Comparison of ENCODE assay signal across 26 mouse cellular contexts in the genomic region with DNA sequence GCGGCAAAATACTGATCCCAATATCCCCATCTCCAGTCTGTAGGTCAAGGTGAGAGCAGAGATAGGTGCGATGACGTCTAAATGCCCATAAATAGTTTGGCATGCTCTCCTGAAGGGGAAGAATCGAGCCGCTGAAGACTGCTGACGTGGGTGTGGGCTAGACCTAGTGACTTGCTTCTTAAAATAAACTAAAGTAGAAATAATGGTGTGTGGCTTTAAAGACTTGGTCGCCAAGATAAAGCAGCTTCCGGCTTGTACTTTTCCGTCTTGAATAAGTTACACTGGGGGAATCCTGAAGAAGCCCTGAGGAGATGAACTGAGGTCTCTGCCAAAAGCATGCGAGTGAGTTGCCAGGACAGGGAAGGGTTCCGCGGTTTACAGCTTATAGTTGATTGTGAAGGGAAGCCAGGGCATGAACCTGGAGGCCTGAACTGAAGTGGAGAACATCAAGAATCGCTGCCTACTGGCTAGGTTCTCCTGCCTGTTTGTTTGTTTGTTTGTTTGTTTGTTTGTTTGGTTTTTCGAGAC. TPM values are rescaled to one million over a fixed set of nuclear protein-coding genes. Genes with fewer than 3 reads are reported as not detected.
DNase-seq lines count a peak whose midpoint lies in the region; ATAC-seq lines count a peak whose summit lies in the region.
"Had no signal": no experiment of that assay in that cellular context is flagged by ENCODE, and none has a peak within 500 bp of the region (broad histone marks: within the 10 kb centered on the region; RNA-seq: fewer than 3 reads in every experiment).

No protein-coding gene starts in this region.

- no peaks in the 10 kb centered on the region for H3K9me3 ChIP-seq in heart, embryonic 12.5 days (replicated peaks)
- H3K9me3 ChIP-seq: embryonic facial prominence, embryonic 15.5 days; forebrain, embryonic 12.5 days; heart, embryonic 15.5 days; hindbrain, embryonic 12.5 days had no signal

- no peaks in the 10 kb centered on the region for H3K36me3 ChIP-seq in heart, embryonic 12.5 days
- H3K36me3 ChIP-seq: embryonic facial prominence, embryonic 15.5 days; forebrain, embryonic 12.5 days; heart, embryonic 15.5 days; hindbrain, embryonic 12.5 days had no signal

- peak; percentile 27 for DNase-seq in adrenal gland, postnatal 10 days
- no peak for DNase-seq in adrenal gland, adult (ENCODE audit: inconsistent age in 2 of 2, low spot score in 1 of 2)
- DNase-seq in heart, postnatal 4 days: peak; percentile 34
- DNase-seq in lung, postnatal 10 days: peak; percentile 53
- DNase-seq in lung, postnatal 36 days: no peak
- peak; percentile 46 for DNase-seq in fat pad, adult 2 months (ENCODE audit: extremely low read depth, low read depth, low spot score)
- DNase-seq in cerebellum, postnatal 25 days: no peak
- DNase-seq: adrenal gland, postnatal 25 days; B cell, adult 2 months; cerebellum, adult 2 months; cerebellum, postnatal 10 days; embryo, embryonic 11 days; gastrocnemius, postnatal 25 days; heart, postnatal 36 days had no signal

- no peak overlapping the region for H3K9ac ChIP-seq in heart, embryonic 12.5 days
- H3K9ac ChIP-seq: embryonic facial prominence, embryonic 15.5 days; forebrain, embryonic 12.5 days; heart, embryonic 15.5 days; hindbrain, embryonic 12.5 days had no signal

- 69% methylated on average over 14 of the region's 14 CpGs for WGBS in heart, embryonic 12.5 days

- no peak overlapping the region for H3K4me3 ChIP-seq in heart, embryonic 12.5 days
- H3K4me3 ChIP-seq: embryonic facial prominence, embryonic 15.5 days; forebrain, embryonic 12.5 days; heart, embryonic 15.5 days; hindbrain, embryonic 12.5 days had no signal

- no peak for ATAC-seq in heart, embryonic 12.5 days (ENCODE audit: insufficient number of reproducible peaks, low FRiP score)
- ATAC-seq: CD4-positive, CD25-positive, alpha-beta regulatory T cell, adult 4 months; forebrain, embryonic 16.5 days; hindbrain, embryonic 16.5 days; inflammation-experienced regulatory T-cells, adult 6 months; intestine, postnatal 0 days had no signal

- no peak overlapping the region for H3K4me2 ChIP-seq in heart, embryonic 12.5 days
- H3K4me2 ChIP-seq: embryonic facial prominence, embryonic 15.5 days; forebrain, embryonic 12.5 days; heart, embryonic 15.5 days; hindbrain, embryonic 12.5 days had no signal

- H3K27ac ChIP-seq in heart, embryonic 12.5 days (ENCODE audit: poor library complexity, severe bottlenecking): no peak overlapping the region
- H3K27ac ChIP-seq: embryonic facial prominence, embryonic 15.5 days; forebrain, embryonic 12.5 days; heart, embryonic 15.5 days; hindbrain, embryonic 12.5 days had no signal

- H3K27me3 ChIP-seq in heart, embryonic 12.5 days (replicated peaks): no peaks in the 10 kb centered on the region
- H3K27me3 ChIP-seq: embryonic facial prominence, embryonic 15.5 days; heart, embryonic 15.5 days; hindbrain, embryonic 12.5 days had no signal

- H3K4me1 ChIP-seq in heart, embryonic 12.5 days (replicated peaks): no peaks in the 10 kb centered on the region
- H3K4me1 ChIP-seq: heart, embryonic 15.5 days had no signal

RNA-seq across cellular contexts. Expression of a gene that starts 12.4 kb away (rescaled TPM):
- 10 to 100 TPM; 10.1 to 10.7 TPM for total RNA-seq in adrenal gland, postnatal 10 days (2021)
- total RNA-seq in heart, postnatal 4 days (2021): 1 to 10 TPM; 8.7 to 9.0 TPM
- 11.1 and 11.8 TPM in 2 replicates for polyA plus RNA-seq in heart, embryonic 12.5 days (2016; fragmentation: Nextera tagmentation; extraction: Ambion mirVana)

RNA-seq across cellular contexts. Expression of a gene that starts 50.4 kb away (rescaled TPM):
- under 1 TPM; 0.33 to 0.39 TPM for total RNA-seq in adrenal gland, postnatal 10 days (2021)
- 1 to 10 TPM in 1 of 2 experiments, under 1 TPM in 1; 0.92 to 1.2 TPM for total RNA-seq in heart, postnatal 4 days (2021)
- 5.7 and 5.9 TPM in 2 replicates for polyA plus RNA-seq in heart, embryonic 12.5 days (2016; fragmentation: Nextera tagmentation; extraction: Ambion mirVana)
- total RNA-seq: common myeloid progenitor, adult 5-6 weeks; gastrocnemius, postnatal 25 days; granulocyte monocyte progenitor cell, adult 5-6 weeks; heart, postnatal 36 days had no signal
- polyA plus RNA-seq: CD4-positive, CD25-positive, alpha-beta regulatory T cell, adult 4 months; inflammation-experienced regulatory T-cells, adult 6 months had no signal

RNA-seq across cellular contexts. Expression of a gene that starts 54.8 kb away (rescaled TPM):
- total RNA-seq in adrenal gland, postnatal 10 days (2021): 10 to 100 TPM; 41.1 to 41.5 TPM
- 10 to 100 TPM; 20.6 to 22.2 TPM for total RNA-seq in heart, postnatal 4 days (2021)
- polyA plus RNA-seq in heart, embryonic 12.5 days (2016; fragmentation: Nextera tagmentation; extraction: Ambion mirVana): 46.7 and 51.1 TPM in 2 replicates

RNA-seq across cellular contexts. Expression of a gene that starts 55.1 kb away (rescaled TPM):
- total RNA-seq in adrenal gland, postnatal 10 days (2021): 100 to 1,000 TPM; 142 to 146 TPM
- total RNA-seq in heart, postnatal 4 days (2021): 100 to 1,000 TPM; 195 to 199 TPM
- 342 TPM in 2 replicates for polyA plus RNA-seq in heart, embryonic 12.5 days (2016; fragmentation: Nextera tagmentation; extraction: Ambion mirVana)

Comparison
In these comparisons a context has a peak if more than half of its experiments do, and no peak if none do; other contexts are left out.
1. DNase-seq: peak in adrenal gland, postnatal 10 days (single experiment), heart, postnatal 4 days (single experiment), lung, postnatal 10 days (single experiment) and fat pad, adult 2 months (single experiment); none in adrenal gland, adult (0 of 2), lung, postnatal 36 days (single experiment) and cerebellum, postnatal 25 days (0 of 2).